Mouse (Mus musculus) embryonic facial prominence, embryonic 11.5 days (tissue): ENCODE data around the gene Aplp1. TPM values are rescaled to one million over a fixed set of nuclear protein-coding genes. Genes with fewer than 3 reads are reported as not detected.

ENCODE experiments used
- ATAC-seq: fragments of 200-750 bp; cut with Nextera tagmentation; replicated peaks from 2 replicates; pipeline ENCODE4 v1.8.0; 2017; ENCODE audit warnings: low read depth; ENCODE audit not compliant: insufficient number of reproducible peaks, low FRiP score, low TSS enrichment
- DNase-seq: peaks from one replicate; pipeline ENCODE4 v3.0.0-alpha.2; 2015; ENCODE audit warnings: low spot score
- H3K27ac ChIP-seq: fragments of 300-500 bp; sonication (generic); replicated peaks from 2 replicates; pipeline ENCODE4 v1.5.1; 2014; ENCODE audit warnings: mild to moderate bottlenecking, low read depth, low read length, control low read depth
- H3K27me3 ChIP-seq: fragments of 300-500 bp; sonication (generic); 2 replicates; pipeline ENCODE4 v1.6.1; 2014; ENCODE audit warnings: mild to moderate bottlenecking, low read length, moderate library complexity, mixed read lengths; ENCODE audit not compliant: control insufficient read depth, insufficient read depth
- H3K36me3 ChIP-seq: fragments of 300-500 bp; sonication (generic); replicated peaks from 2 replicates; pipeline ENCODE4 v1.6.1; 2014; ENCODE audit warnings: low read depth, mild to moderate bottlenecking, low read length, moderate library complexity, mixed read lengths; ENCODE audit not compliant: control insufficient read depth, insufficient read depth
- H3K4me1 ChIP-seq: fragments of 300-500 bp; sonication (generic); 2 replicates; pipeline ENCODE4 v1.6.1; 2014; ENCODE audit warnings: low read length, mixed read lengths; ENCODE audit not compliant: control insufficient read depth, insufficient read depth
- H3K4me2 ChIP-seq: fragments of 300-500 bp; sonication (generic); 2 replicates; pipeline ENCODE4 v1.6.1; 2014; ENCODE audit warnings: low read depth, mild to moderate bottlenecking, control low read depth, low read length, moderate library complexity
- H3K4me3 ChIP-seq: fragments of 300-500 bp; sonication (generic); 2 replicates; pipeline ENCODE4 v1.5.1; 2014; ENCODE audit warnings: low read depth, low read length, control low read depth
- H3K9ac ChIP-seq: fragments of 300-500 bp; sonication (generic); replicated peaks from 2 replicates; pipeline ENCODE4 v1.6.1; 2014; ENCODE audit warnings: mild to moderate bottlenecking, control low read depth, low read length
- H3K9me3 ChIP-seq: fragments of 300-500 bp; sonication (generic); replicated peaks from 2 replicates; pipeline ENCODE4 v1.6.1; 2016; ENCODE audit warnings: mild to moderate bottlenecking, low read length, inconsistent platforms, mixed read lengths; ENCODE audit not compliant: control insufficient read depth
- WGBS: fragments of 180-500 bp; shearing (Covaris S2); extraction: QIAGEN DNeasy Blood & Tissue Kit; methylation state at CpG from one replicate; pipeline ENCODE4 v1.1.7; 2014; 5-methylcytosine and 5-hydroxymethylcytosine counted together
- polyA plus RNA-seq: library from polyadenylated mRNA; unstranded; fragments of >200 nt; fragmentation: Nextera tagmentation; extraction: Ambion mirVana; gene quantifications from 2 replicates; pipeline ENCODE4 v1.2.1, GENCODE M21; 2014

Gene Aplp1
- 40.2 and 45.4 TPM in 2 replicates for polyA plus RNA-seq

- Histone ChIP-seq H3K4me3 (peak within 1 kb of the TSS; percentile 67), H3K4me2 (peak within 1 kb of the TSS; percentile 82), H3K36me3 (no peaks in the 10 kb centered on the region; the same call in 1 of the 2 replicates), H3K9me3 (no peaks in the 10 kb centered on the region), H3K27me3 (peaks cover 17% of the 10 kb centered on the region; the same call in 1 of the 2 replicates), H3K27ac (peak within 1 kb of the TSS; percentile 41), H3K9ac (peak within 1 kb of the TSS; percentile 69), H3K4me1 (peaks cover 4% of the 10 kb centered on the region)
- WGBS: 0% methylated on average over 60 of the region's 72 CpGs
- peak; percentile 54 for ATAC-seq
- DNase-seq: peak; percentile 75
Measured at GRCm38 (mm10) chr7:30444971-30445751, at the start of gene Aplp1. Gene Aplp1 (minus strand): TSS chr7:30445535.

GRCm38 (mm10) chr7:30493401-30493931 lies 48.1 kb upstream of the Aplp1 start, which contains the start of gene Prodh2:
Gene Prodh2 (plus strand): TSS chr7:30493622.
- no peak for DNase-seq
- ATAC-seq: no peak
- 62% methylated on average over 11 of the region's 11 CpGs for WGBS

GRCm38 (mm10) chr7:30492765-30493164 lies 47.4 kb upstream of the Aplp1 start:
- ATAC-seq (no peak), DNase-seq (peak; percentile 80)
- WGBS: 20% methylated on average over 4 of the region's 4 CpGs
- Histone ChIP-seq H3K36me3 (no peaks in the 10 kb centered on the region), H3K4me1 (no peaks in the 10 kb centered on the region), H3K9me3 (no peaks in the 10 kb centered on the region), H3K4me3 (no peak overlapping the region), H3K27me3 (no peaks in the 10 kb centered on the region), H3K9ac (no peak overlapping the region), H3K27ac (no peak overlapping the region), H3K4me2 (no peak overlapping the region)

More at GRCm38 (mm10) chr7:30493401-30493931, 48.1 kb upstream of the Aplp1 start, which contains the start of gene Prodh2:
- no peak within 1 kb of the TSS for H3K9ac ChIP-seq
- H3K27ac ChIP-seq: no peak within 1 kb of the TSS
- no peaks in the 10 kb centered on the region for H3K9me3 ChIP-seq
- H3K4me3 ChIP-seq: no peak within 1 kb of the TSS
- no peaks in the 10 kb centered on the region for H3K36me3 ChIP-seq
- no peaks in the 10 kb centered on the region for H3K4me1 ChIP-seq
- H3K27me3 ChIP-seq: no peaks in the 10 kb centered on the region
- H3K4me2 ChIP-seq: no peak within 1 kb of the TSS

- WGBS: 14% methylated on average over 6 of the region's 6 CpGs
Measured at GRCm38 (mm10) chr7:30490957-30491307, 45.6 kb upstream of the Aplp1 start.

GRCm38 (mm10) chr7:30490251-30490956 lies 45.1 kb upstream of the Aplp1 start:
- H3K9me3 ChIP-seq: no peaks in the 10 kb centered on the region
- ATAC-seq: no peak
- no peaks in the 10 kb centered on the region for H3K4me1 ChIP-seq
- no peak overlapping the region for H3K9ac ChIP-seq
- no peak overlapping the region for H3K27ac ChIP-seq
- no peak overlapping the region for H3K4me2 ChIP-seq
- DNase-seq: peak; percentile 67
- H3K36me3 ChIP-seq: no peaks in the 10 kb centered on the region
- H3K4me3 ChIP-seq: no peak overlapping the region
- H3K27me3 ChIP-seq: no peaks in the 10 kb centered on the region
- 31% methylated on average over 16 of the region's 16 CpGs for WGBS

More at GRCm38 (mm10) chr7:30490957-30491307, 45.6 kb upstream of the Aplp1 start:
- no peak overlapping the region for H3K4me3 ChIP-seq
- H3K36me3 ChIP-seq: no peaks in the 10 kb centered on the region
- H3K4me1 ChIP-seq: no peaks in the 10 kb centered on the region
- no peak overlapping the region for H3K27ac ChIP-seq
- DNase-seq (no peak), ATAC-seq (no peak)
- H3K9me3 ChIP-seq: no peaks in the 10 kb centered on the region
- H3K4me2 ChIP-seq: no peak overlapping the region
- no peak overlapping the region for H3K9ac ChIP-seq
- H3K27me3 ChIP-seq: no peaks in the 10 kb centered on the region

GRCm38 (mm10) chr7:30484250-30484649 lies 38.9 kb upstream of the Aplp1 start:
- H3K27ac ChIP-seq: no peak overlapping the region

GRCm38 (mm10) chr7:30477415-30478381 lies 32.4 kb upstream of the Aplp1 start:
- ATAC-seq (0 out of 2 replicates have a peak, but pooled peaks have one; percentile 15), DNase-seq (peak; percentile 51)
- H3K4me1 ChIP-seq: no peaks in the 10 kb centered on the region
- no peaks in the 10 kb centered on the region for H3K9me3 ChIP-seq
- H3K36me3 ChIP-seq: no peaks in the 10 kb centered on the region
- H3K27ac ChIP-seq: no peak overlapping the region
- H3K27me3 ChIP-seq: no peaks in the 10 kb centered on the region
- peak overlapping the region; percentile 18 for H3K4me3 ChIP-seq
- no peak overlapping the region for H3K9ac ChIP-seq
- peak overlapping the region; percentile 34 for H3K4me2 ChIP-seq
- WGBS: 7% methylated on average over 32 of the region's 32 CpGs

More at GRCm38 (mm10) chr7:30484250-30484649, 38.9 kb upstream of the Aplp1 start:
- 12% methylated on average over 8 of the region's 8 CpGs for WGBS
- DNase-seq: peak; percentile 78
- Histone ChIP-seq H3K27me3 (no peaks in the 10 kb centered on the region), H3K9ac (no peak overlapping the region), H3K4me1 (no peaks in the 10 kb centered on the region), H3K36me3 (no peaks in the 10 kb centered on the region), H3K4me3 (no peak overlapping the region), H3K4me2 (no peak overlapping the region), H3K9me3 (no peaks in the 10 kb centered on the region)
- no peak for ATAC-seq
